Mouse (Mus musculus): ENCODE data around the gene Acly. TPM values are rescaled to one million over a fixed set of nuclear protein-coding genes. Genes with fewer than 3 reads are reported as not detected.

Gene Acly
- total RNA-seq, 2 experiments from 2014 or later = 28.4 to 34.4 TPM

DNA sequence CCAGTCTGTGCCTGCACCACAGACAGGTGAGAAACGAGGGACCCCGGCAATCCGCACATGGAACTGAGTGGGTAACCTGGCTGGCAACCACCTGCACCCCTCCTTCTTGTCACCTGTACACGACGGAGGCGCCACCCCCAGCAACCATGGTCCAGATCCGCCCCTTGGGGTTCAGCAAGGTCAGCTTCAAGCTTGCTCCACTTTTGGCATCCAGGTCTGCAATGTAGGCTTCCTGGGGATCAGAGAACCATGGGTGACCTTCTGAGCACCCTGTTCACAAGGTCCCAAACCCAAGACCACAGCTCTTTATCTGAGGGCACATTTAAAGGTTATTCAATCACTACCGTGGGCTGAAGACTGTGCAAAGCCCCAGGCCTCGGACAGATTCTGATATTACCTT, 12.0 kb downstream of the Acly start:
- ATAC-seq (replicated peaks; ENCODE audit: low FRiP score, poor library complexity, severe bottlenecking) = no peak

DNA sequence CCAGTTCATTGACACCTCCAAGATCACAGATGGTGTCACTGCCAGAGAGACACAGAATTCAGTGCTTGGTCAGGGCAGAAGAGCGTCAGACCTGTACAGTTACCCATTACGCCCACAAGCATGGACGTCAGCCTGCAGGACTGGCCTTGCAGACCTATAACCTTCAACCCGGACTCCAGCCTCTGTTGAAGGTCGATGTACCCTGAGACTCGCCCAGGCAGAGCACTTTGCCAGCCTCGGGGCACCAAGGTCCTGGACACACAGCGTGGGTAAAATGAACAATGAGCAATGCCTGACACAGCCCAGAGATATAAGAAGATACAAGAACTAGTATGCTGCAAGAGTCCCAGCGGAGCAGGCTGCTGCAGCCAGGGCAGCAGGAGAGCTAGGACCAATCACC, 12.7 kb downstream of the Acly start:
- no peak for ATAC-seq (replicated peaks; ENCODE audit: low FRiP score, poor library complexity, severe bottlenecking)

DNA sequence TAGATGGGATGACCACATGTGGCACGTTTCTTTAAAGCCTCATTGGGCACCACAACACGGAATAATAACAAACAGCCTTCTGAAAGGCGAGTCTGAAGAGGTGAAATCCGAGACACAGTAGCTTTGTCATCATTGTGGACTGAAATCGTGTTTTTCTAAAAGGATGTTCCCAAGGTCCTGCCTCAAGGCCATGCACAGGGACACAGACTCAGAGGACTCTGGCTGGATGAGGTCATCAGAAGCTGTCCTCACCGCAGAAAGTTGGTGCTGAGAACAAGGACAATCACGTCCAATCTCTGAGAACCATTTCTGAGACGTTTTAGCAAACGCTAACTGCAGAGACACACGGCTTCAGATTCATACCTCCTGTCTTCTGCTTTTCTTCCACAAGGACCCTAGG, 14.1 kb downstream of the Acly start:
- ATAC-seq (replicated peaks; ENCODE audit: low FRiP score, poor library complexity, severe bottlenecking) = no peak

DNA sequence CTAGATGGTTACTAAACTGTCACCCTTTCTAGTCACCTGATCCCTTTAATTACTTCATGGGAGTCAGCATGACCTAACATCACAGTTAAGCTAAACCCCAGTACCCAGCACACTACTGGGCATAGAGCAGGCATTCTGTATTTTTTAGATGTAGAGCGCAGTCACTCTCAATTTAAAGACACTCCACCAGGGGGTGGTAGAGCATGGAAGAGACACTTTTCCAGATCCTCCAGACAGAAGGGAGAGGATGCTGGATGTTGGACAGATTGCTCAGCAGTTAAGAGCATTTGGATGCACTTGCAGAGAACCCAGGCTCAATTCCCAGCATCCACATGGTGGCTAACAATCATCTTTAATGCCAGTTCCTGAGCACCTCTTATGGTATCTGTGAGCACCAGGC, 15.4 kb downstream of the Acly start:
- no peak for ATAC-seq (replicated peaks; ENCODE audit: low FRiP score, poor library complexity, severe bottlenecking)

DNA sequence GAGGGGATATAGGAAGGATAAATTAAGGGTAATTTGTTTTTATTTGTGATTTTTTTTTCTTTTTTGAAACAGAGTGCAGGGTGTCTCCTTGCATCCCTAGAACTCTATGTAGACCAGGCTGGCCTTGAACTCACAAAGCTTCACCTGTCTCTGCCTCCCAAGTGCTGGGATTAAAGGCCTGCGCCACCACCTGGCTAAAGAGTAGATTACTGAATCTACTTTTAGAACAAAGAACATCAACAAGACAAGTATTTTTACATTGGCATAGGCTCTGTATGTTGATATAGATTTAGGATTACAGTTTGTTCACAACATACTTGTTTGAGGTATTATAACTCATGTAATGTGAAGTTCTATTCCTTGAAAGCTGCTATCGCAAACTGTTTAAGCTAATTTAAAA, 17.2 kb downstream of the Acly start:
- ATAC-seq (replicated peaks; ENCODE audit: low FRiP score, poor library complexity, severe bottlenecking) = no peak

DNA sequence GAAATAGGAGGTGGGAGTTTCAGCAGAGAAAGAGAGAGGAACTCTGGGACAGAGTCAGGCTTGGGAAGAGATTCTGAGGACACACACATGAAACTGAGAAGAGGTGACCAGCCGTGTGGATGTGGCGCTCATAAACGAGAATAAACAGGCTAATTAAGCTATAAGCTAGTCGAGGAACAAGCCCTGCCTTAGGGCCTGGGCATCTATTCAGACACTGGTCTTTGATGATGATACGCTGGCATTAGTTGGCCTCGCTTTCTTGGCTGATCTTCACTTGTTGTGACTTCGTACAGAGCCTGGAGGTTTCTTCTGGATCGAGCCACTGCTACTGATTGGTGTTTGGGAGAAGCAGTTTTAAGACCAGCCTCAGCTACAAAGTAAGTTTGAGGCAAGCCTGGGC, 21.8 kb downstream of the Acly start:
- ATAC-seq (replicated peaks; ENCODE audit: low FRiP score, poor library complexity, severe bottlenecking) = no peak

DNA sequence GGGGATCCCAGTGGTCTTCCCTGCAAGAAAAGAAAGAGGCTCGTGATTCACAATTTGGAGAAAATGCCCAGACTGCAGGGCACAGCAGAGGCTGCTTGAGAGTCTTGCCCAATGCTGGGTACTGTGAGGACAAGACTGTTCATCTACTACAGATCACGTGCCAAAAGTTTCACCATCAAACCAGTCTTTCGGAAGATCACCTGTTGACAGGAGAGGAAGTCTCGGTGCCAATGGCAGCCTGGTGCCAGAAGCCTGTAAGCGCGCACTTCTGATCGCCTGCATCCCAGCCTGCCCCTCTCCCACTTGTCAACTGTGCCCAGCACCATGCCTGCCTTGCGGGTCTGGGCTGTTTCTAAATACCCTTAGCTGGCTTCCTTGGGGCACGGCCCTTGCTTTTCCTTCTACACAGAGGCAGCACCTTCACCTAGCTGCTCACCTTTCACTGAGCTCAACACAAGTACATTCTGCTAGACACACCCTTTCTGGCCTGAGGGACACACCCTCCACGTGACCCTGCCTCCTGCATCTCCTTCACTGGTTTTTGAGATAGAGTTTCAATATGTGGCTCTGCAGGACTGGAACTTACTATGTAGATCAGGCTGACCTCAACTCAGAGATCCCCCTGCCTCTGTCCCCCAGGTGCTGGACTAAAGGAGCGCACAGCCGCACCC, 22.7 kb downstream of the Acly start:
- peak; percentile 53; the same call in 1 of the 2 replicates for ATAC-seq (replicated peaks; ENCODE audit: low FRiP score, poor library complexity, severe bottlenecking)

DNA sequence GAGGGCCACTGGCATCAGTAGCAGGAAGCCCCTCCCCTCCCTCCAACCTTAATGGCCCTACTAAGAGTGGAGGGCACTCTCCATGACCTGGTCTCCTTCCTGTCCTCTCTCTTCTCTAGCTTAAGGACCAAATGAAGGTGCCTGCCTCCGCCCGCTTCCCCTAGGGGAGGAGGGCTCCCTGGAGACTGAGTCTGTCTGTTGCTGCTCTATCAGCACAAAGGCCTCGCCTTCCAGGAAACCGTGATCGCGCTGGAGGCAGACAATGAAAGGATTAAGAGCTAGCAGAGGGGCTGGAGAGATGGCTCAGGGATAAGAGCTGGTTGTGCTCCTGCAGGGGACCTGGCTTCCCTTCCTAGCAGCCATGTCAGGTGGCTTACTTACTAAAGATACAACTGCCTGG, 26.5 kb downstream of the Acly start:
- ATAC-seq (replicated peaks; ENCODE audit: low FRiP score, poor library complexity, severe bottlenecking) = no peak

DNA sequence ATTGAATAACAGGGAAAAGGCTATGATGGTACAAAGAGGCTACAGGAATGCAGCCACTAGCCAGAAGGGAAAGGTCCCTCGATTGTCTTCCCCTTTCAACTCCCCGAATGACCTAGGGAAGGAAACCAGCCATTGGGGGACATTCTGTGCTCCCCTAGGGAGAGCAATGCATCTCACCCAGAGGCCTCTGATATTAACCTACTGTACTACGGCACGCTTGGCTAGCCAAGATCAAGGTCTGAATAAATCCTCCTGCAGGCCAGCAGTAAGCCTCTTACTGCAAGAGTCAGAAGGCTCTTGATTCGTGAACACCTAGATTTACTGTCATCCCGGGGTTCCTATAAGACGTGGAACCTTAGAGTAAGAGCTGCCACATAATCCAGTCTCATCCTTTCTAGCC, 27.1 kb downstream of the Acly start:
- no peak for ATAC-seq (replicated peaks; ENCODE audit: low FRiP score, poor library complexity, severe bottlenecking)

DNA sequence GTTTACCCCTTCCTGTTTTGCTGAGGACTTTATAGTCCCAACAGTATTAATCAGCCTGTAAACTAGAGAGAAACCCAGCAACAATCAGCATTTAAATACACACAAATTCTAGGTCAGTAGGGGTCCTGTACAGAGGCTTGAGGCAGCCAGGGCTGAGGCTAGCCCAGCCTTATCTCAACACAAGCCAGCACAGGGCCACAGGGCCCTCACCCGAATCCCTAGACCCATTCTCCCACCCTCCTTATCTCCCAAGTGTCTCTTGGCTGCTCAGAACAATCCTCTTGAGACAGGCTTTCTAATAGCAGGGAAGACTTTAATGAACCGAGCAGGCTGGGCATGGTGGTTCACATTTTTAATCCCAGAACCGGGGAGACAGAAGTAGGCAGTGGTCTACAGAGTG, 27.6 kb downstream of the Acly start:
- ATAC-seq (replicated peaks; ENCODE audit: low FRiP score, poor library complexity, severe bottlenecking) = no peak

DNA sequence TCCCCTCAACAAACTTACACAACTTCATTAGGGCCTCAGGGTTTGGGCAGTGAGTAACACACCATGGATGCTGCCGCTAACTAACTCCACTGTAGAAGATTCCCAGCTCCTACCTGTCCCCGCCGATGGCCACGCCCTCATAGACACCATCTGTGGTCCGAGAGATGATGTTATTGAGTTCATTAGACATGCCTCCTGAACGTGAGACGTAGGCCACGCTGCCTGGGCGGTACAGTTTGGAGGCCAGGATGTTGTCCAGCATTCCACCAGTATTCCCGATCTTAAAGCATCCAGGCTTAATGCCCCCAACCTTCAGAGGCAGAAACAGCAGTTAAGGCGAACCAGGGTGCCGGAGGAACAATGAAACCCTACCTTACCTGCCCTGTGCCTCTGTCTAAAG, 34.0 kb downstream of the Acly start:
- ATAC-seq (replicated peaks; ENCODE audit: low FRiP score, poor library complexity, severe bottlenecking) = no peak

DNA sequence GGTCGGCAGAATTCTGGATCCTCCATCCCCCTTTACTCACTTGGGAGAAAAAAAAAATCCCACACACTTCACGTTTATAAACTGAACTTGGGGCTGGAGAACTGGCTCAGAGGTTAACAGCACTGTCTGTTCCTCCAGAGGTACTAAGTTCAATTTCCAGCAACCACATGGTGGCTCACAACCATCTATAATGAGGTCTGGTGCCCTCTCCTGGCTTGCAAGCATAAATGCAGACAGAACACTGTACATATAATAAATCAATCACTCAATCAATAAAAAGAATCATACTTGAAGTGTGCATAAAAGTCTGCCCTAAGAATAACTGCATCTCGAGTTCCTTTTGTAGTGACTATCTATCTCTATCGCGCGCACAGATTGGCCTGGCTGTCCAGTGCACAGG, 36.8 kb downstream of the Acly start:
- ATAC-seq (replicated peaks; ENCODE audit: low FRiP score, poor library complexity, severe bottlenecking) = no peak

DNA sequence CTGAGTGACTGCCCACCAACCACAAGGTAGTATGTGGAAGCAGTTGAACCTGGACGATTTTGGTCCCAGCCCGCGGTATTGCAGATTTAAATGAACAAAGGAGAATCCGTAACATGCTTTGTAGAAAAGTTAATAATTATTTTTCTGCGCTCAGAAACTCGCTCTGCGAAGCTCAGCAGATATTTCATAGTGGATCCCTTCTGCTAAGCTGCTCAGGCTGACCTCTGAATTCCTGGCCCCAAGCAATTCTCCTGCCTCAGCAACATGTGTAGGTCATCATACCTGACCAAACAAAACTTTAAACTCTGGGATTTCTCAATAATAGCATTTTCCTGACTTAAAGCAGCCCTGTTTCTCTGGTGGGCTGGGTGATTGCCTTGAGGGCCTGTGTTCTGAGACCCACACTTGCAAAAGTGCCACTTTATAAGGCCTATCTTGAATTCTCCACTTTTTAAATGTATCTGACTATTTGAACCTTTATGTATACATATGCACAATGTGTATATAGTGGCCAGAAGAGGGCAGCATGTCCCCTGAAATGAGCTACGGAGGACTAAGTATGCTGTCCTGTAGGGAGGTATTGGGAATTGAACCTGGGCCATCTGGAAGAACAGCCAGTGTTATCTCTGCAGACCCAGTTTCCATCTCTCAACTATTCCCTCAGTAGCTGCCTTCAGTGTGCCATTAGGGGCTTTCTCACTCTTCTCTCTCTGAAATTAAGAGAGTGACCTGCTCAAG, 41.8 kb downstream of the Acly start:
- peak; percentile 71 for ATAC-seq (replicated peaks; ENCODE audit: low FRiP score, poor library complexity, severe bottlenecking)

DNA sequence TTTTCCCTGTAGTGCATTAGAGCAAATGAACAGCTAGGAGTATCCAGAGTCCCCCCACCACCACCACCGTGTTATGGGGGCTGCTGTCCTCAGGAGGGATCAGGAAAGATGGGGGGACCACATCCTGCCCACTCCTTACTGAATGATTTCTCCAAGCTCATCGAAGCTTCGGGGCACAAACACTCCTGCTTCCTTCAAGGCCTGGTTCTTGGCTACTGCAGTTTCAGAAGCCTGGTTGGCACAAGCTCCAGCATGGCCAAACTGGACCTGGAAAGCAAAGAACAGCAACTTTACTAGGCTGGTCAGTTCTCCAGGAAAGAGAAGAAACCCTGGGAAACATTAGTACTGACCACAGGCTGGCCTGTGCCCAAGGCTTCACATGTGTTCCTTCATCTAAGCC, 43.3 kb downstream of the Acly start:
- no peak for ATAC-seq (replicated peaks; ENCODE audit: low FRiP score, poor library complexity, severe bottlenecking)

DNA sequence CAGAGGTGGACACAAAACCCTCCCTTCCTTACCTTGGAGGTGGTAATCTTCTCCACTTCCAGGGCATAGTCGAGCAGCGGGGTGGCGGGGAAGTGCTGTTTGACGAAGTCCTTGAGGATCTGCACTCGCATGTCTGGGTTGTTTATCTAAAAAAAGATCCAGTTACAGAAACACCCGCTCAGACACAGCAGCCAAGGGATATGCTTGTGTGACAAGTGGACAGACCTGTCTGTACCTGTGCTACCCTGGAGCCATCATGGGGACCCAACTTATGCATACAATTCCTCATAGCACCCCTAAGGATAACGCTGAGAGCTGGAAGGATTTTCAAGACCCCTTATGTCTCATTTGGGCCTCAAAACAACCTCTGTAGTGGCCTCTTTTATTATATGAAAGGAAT, 48.6 kb downstream of the Acly start:
- no peak for ATAC-seq (replicated peaks; ENCODE audit: low FRiP score, poor library complexity, severe bottlenecking)

DNA sequence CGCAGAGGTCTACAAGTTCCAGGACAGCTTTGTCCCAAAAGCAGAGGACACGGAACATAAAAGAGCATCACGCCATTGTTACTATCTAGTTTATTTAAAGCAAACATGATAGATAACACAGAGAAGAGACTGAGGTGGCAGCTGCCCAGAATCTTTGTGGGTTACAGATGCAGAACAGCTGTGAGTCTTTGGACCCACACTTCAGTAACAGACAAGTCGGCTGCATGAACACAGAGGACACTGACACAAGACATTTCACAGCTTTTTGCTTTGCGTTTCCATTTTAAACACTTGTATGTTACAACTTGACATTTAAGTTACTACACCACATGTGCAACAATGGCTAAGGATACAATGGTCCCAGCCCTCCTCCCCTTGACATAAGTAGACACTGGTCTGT, 51.5 kb downstream of the Acly start:
- ATAC-seq (replicated peaks; ENCODE audit: low FRiP score, poor library complexity, severe bottlenecking) = no peak

DNA sequence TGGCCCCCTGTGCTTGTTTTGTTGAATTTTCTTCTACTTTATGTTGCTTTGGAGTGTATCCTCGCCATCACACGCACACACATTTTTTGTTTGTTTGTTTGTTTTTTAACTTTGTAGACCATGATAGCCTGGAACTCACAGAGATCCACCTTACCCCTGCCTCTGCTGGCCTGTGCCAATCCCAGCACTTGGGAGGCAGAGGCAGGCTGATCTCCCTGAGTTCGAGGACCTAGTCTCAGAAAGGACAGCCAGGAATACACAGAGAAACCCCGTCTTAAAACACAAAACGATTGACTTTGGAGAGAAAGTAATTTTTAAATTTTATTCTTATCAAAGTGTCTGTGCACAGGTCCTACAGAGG, 54.9 kb downstream of the Acly start:
- ATAC-seq (replicated peaks; ENCODE audit: low FRiP score, poor library complexity, severe bottlenecking) = peak; percentile 60

DNA sequence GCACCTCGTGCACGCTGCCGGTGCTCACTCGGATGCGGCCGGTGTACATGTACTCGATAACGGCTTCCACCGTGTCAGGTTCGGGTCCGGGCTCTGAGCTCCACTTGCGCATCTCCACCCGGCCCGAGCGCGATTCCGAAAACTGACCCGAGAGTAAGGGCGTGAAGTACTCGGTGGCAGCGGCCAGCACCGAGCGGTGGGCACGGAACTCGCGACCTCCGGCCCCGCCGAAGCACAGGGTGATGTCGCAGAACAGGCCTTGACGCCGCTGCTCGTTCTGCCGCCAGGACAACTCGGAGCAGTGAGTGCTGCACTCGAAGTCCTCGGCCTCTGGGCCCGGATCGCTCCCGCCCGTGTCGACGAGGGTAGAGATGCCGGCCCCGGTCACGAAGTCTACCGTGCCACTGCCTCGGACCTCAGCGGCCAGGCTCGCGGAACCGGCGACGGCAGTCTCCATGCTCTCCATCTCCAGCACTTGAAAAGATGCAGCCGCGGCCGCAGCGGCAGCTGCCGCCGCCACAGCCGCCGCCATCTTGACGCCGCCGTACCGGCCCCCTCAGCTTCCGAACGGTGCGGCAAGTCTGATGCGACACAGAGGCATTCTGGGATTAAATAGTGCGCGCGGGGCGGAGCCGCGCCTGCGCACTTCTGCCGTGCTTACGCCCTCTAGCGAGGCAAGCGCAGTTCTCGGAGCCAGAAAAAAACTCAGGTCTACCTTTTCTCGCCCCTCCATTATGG, 55.4 kb downstream of the Acly start, which contains the start of gene Klhl11:
Gene Klhl11, minus strand, starts transcription at position 545 of the 738 bp plus-strand sequence.
- peak; percentile 97 for ATAC-seq (replicated peaks; ENCODE audit: low FRiP score, poor library complexity, severe bottlenecking)

DNA sequence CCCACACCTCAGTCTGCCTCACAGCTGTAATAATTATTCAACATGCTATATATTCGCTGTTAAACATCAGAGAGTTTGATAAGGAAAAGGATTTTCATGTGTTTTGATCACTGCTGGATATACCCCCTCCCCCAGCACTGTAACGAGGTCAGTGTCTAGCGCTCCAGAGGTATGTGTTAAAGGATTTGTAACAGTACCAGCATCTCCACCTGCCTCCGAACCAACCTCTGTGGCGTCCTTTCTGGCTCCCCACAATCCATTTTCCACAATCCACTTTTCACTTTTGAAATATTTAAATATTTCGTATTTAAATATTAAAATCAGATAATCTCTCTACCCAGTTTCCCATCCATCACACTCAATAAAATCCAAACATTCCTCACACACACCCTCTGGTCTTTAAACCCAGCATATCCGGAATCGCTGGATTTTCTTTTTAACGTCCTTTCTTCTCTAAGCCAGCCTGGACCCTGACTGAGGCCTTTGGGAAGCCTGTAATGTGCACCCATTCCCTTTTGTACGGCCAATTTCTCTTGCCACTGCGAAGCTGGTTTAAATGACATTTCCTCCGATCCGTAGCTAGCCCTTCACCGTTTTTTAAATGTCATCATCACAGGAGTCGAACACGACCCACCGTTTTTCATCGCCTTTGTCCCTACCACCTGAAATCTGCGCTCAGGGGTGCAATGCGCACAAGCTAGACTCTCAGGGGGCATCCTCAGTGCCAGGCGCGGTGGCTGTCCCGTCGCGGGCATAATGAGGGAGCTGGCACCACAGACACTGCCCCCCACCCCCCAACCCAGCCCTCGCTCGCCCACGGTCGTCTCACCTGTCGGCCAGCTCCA, 56.2 kb downstream of the Acly start:
- ATAC-seq (replicated peaks; ENCODE audit: low FRiP score, poor library complexity, severe bottlenecking) = no peak; the same call in 1 of the 2 replicates

DNA sequence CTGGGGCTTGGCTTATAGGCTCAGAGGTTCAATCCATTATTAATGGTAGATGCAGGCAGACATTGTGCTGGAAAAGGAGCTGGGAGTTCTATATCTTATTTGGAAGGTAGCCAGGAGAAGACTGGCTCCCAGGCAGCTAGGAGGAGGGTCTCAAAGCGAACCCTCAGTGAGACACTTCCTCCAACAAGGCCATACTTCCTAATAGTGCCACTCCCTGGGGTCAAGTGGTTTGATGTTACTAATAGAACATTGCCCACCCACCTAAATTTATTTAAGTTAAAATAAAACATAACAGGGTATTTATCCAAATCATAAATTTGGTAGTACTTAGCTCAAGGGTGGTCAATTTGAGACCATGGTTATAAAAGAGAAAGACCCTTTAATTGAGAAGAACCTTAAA, 62.0 kb downstream of the Acly start:
- ATAC-seq (replicated peaks; ENCODE audit: low FRiP score, poor library complexity, severe bottlenecking) = no peak
